Mouse (Mus musculus) gastrocnemius, postnatal 4 days (tissue): ENCODE results near the gene Limd1. TPM values are rescaled to one million over a fixed set of nuclear protein-coding genes. Genes with fewer than 3 reads are reported as not detected.

Experiments
- DNase-seq, 2 experiments: peaks; one replicate each; pipeline ENCODE4 v3.0.0; 2021 to 2022; ENCODE audit warnings: low spot score in 2 of 2, mixed read lengths in 2 of 2
- total RNA-seq, 2 experiments: library from RNA; stranded (reverse); gene quantifications; 2 replicates each; pipeline ENCODE4 v1.2.3; 2021

Limd1 gene
- total RNA-seq, 2 experiments from 2014 or later, result 49.4 to 58.0 TPM

GRCm38 (mm10) chr9:123480253-123480921 is 1.9 kb downstream of the Limd1 start:
- no peak for DNase-seq

DNA sequence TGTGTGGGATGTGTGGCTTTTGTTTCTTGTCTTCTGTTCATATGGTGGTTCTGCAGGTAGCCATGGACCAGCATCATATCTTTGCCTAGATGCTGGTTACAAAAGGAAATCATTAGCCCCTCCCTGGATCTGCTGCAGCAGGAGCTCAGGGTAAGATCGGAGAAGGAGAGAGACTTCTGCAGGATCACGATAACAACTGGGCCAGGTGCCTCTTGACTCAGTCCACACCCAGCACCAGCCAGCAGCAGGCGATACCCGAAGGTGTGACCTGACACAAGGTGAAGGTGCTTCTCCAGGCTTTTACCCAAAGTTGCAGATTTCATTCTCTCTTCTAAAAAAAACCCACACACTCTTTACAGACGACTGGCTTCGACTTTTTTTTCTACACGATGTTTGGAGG is 2.6 kb downstream of the Limd1 start:
- no peak for DNase-seq

DNA sequence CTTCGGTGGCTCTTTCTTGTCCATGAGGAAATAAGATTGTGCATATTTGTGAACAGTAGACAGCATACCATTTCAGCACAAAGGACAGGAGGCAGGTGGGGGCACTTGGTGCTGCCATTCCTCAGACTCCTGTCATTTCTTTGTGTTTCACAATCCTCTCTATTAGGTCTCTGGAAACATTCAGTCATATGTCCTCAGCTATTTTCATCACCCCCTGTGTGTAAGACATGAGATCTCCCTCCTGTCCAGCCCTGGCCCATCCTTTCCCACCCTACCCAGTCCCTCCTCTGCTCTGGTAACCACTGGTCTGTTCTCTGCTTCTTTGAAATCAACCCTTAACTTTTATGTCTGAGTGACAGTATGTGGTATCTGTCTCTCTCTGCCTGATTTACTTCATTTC is 5.1 kb downstream of the Limd1 start:
- DNase-seq, result no peak

GRCm38 (mm10) chr9:123484830-123485229 is 6.3 kb downstream of the Limd1 start:
- no peak for DNase-seq

GRCm38 (mm10) chr9:123485561-123485960 is 7.1 kb downstream of the Limd1 start:
- no peak for DNase-seq

DNA sequence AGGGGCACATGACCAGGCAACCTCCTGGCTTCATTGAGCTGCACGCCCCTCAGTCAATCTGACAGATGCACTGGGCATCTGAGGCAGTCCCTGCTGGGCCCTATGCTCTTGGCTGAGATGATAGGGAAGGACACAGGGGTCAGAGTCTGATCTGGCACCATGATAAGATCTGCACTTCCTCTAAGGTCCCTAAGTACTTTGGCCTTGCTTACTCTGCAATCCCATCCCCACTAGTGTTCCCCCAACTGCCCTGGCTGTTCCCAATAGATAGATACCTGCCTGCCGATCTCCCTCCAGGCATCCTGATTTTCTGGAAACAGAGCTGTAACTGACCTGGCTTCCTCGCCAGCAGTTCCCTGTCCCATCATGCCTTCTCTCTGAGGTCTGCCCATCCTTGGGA is 8.1 kb downstream of the Limd1 start:
- DNase-seq, result no peak

- no peak for DNase-seq
These were observed 10.6 kb downstream of the Limd1 start for GRCm38 (mm10) chr9:123489073-123489472.

- DNase-seq, result no peak
These were observed 11.3 kb downstream of the Limd1 start for GRCm38 (mm10) chr9:123489727-123490343.

DNA sequence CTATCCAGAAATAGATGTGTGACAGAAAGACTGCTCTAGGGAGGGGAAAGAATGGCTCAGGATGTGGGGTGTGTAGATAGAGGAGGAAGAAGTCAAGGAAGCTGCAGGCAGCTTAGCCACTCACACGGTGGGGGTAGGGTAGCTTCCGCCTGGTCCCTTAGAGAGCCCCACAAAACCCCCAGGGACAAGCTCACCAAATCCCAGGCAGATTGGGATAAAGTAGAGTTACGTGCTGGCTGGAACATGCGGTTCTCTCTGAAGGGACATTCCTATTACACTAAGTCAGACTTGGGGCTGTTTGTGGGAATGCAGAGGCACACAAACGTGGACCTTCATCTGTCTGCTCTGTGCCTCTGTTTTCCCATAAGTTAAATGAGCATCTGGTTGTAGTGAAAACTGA is 12.4 kb downstream of the Limd1 start:
- DNase-seq, result no peak

- DNase-seq, result peak in 1 of 2 experiments; percentile 28
These were observed 13.5 kb downstream of the Limd1 start for GRCm38 (mm10) chr9:123491917-123492585.

- no peak for DNase-seq
These were observed 18.2 kb downstream of the Limd1 start for GRCm38 (mm10) chr9:123496665-123497064.

DNA sequence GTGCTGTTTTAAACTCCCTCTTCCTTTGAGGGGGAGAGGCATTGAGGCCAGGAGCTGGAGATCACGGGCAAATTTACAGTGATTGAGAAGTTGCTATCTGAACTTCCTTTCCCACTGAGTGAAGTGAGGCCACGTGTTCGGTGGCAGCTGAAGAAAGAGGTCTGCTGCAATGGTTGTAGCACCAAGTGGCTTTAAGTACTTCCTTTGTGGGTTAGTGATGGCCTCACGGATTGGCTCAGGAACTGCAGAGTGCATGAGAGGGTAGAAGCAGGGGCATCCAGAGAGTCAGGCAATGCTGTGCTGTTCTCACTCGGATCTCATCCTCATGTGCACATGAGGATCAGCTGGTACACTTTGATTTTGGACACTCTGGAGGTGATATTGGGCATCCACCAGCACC is 19.4 kb downstream of the Limd1 start:
- DNase-seq, result no peak

DNA sequence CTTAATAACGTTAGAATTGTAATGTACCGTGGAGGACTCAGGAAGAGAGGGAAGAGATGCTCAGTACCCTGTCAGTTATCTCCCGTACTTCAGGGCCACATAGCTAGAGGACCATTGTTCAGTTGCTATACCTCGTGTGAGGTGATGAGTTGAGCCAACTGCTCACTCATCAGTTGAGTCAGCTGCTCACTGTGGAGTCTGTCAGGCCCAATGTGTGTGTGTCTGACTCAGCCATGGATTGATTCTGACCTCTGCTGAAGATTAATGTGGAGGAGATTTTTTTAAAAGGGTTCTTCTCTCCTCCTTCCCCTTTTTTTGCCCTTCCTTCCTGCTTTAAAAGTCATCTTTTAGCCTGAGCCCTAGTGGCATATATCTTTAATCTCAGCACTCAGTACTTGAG is 22.0 kb downstream of the Limd1 start:
- DNase-seq, result no peak

DNA sequence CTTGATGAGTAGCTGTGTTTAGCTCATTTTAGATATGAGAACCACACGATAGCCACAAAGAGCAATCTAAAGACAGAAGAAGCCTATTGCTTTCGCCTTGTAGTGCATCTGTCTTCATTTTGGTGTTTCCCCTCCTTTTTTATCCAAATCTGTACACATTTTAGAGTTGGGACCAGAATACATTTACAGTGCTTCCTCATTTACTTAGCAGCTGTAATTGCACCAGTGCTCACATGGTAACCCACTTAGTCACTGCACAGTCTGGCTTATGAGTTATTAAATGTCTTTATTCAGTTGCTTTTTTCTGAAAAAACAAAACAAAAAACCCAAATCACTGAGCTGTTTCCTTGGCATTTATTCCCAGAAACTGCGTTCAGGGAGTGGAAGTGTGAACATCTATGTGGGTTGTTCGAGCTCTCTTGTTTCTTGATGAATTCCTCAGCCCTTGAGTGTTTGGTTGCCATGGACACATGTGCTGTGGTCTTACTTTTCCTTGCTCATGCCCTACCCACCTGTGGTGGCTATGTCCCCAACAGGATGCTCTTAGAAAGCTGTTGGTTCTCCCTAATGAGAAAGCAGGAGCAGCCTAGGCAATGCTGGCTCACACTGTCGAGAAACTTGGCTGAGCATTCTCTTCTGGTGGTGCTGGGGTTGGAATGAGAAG is 24.8 kb downstream of the Limd1 start:
- DNase-seq, result no peak

- DNase-seq, result peak in 1 of 2 experiments; percentile 46
These were observed 25.8 kb downstream of the Limd1 start for GRCm38 (mm10) chr9:123504325-123504724.

DNA sequence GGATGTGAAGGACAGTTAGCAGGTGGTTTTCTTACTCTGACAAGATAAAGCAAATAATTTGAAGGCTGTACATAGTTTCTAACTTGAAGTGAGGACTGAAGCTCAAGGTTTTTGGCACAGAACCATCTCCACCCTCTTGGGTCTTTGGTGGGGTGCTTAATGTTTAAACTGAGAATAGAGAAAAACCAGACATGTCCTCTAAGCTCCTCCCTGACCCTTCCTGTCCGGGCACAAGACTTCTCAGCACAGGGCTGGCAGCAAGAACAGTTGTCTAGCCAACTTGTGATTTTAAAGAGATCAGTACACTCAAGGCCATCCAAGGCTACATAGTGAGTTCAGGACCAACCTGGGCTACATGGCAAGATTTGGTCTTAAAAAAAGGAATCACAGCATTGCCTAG is 27.1 kb downstream of the Limd1 start:
- no peak for DNase-seq

DNA sequence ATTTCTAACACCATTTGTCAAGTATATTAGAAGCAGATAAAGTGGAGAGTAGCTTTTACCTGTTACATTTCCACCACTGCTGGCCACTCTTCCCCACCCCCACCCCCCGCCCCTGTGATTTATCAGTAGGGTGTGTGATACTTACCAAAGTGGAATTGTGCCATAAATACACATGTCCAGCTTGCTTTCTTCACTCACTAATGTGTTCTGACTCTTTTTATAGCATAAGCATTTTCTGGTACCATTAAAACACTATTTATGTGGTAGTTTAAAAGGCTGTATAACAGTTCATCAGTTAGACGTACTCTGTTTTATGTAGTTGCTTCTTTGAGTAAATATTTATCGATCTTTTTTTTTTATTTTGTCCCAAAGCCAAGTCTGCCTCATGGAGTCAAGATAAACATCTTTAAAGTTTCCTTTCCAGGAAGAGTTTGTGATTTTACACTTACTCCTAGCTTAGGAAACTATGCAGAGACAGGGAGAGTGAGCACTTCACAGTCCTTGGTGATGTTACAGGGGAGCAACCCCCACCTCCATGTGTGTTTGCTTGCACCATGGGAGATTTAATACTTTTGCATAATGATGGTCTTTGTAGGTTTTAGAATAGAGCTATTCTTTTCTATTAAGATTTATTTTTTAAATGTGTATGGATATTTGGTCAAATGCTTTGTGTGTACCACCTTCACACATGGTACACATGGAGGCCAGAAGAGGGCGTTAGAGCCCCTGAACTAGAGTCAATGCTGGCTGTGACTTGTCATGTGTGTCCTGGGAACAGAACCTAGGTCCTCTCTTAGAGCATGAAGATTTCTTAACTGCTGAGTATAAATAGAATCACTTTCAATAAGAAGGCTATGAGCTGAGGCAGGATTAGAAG is 28.0 kb downstream of the Limd1 start:
- no peak for DNase-seq

DNA sequence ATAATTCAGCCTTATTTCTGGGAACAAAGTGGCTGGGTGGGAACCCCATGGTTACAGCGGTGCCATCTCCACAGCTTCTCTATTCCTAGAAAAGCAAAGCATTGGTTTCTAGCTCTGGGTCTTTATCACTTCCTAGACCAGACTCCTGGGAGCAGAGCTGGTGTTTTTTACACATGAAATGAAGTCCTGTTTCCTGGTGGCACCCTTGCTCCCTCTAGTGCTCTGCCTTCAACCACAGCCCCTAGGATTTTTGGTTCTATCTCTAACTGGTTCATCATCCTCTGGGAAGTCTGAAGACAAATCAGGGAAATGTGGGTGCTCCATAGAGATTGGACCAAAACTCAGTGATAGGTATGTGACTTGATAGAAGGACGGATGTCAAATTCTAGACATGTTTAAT is 28.9 kb downstream of the Limd1 start:
- DNase-seq, result no peak

GRCm38 (mm10) chr9:123508986-123509385 is 30.5 kb downstream of the Limd1 start:
- DNase-seq, result no peak

DNA sequence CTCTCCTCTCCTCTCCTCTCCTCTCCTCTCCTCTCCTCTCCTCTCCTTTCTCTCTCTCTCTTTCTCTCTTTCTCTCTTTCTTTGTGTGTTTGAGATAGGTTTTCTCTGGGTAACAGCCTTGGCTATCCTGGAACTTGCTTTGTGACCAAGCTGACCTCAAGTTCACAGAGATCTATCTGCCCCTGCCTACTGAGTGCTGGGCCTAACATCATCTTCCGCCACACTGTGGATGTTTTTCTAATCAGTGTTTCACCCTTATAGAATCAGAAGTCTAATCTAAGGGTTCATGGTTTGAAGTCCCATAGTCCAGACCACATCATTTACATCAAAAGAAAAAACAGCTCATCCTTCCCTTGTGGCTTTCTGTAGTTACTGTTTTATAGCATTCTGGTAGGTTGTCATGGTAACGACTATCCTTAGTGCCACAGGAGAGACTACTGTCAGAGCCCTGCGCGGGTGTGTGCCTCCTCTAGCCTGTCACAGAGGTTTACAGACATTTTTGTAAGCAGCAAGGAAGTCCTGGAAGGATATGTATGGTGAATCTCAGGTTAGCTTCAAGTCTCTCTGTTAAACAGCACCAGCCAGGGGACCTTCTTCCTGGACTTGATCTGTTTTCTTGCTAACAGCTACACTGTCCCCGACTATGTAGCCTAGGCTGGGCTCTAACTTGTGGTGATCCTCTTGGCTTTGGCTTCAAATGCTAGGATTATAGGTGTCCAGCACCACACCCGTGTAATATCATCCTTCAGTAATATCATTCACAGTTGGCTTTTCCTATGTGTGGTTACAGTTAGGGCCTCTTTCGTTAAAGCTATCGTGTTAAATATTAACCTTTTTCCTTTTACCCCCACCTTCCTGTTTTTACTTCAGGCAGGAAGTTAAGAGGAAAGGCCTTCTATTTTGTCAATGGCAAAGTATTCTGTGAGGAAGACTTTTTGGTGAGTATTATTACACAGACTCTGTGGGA is 31.4 kb downstream of the Limd1 start:
- DNase-seq, result no peak
